Mouse (Mus musculus) adipocyte (in vitro differentiated cells): Measurements from ENCODE around the gene Zfp710.
A peak's percentile ranks its signal among the peaks of the same experiment; 100 is the strongest.
"Not testable (repeated sequence)": the region's sequence is repeated elsewhere in the genome, so short reads cannot be mapped to it uniquely, and the experiment has no call there.

Source experiments
- DNase-seq: peaks from one replicate; pipeline ENCODE4 v3.0.0-alpha.2; 2016; ENCODE audit warnings: low spot score

Zfp710 gene

DNA sequence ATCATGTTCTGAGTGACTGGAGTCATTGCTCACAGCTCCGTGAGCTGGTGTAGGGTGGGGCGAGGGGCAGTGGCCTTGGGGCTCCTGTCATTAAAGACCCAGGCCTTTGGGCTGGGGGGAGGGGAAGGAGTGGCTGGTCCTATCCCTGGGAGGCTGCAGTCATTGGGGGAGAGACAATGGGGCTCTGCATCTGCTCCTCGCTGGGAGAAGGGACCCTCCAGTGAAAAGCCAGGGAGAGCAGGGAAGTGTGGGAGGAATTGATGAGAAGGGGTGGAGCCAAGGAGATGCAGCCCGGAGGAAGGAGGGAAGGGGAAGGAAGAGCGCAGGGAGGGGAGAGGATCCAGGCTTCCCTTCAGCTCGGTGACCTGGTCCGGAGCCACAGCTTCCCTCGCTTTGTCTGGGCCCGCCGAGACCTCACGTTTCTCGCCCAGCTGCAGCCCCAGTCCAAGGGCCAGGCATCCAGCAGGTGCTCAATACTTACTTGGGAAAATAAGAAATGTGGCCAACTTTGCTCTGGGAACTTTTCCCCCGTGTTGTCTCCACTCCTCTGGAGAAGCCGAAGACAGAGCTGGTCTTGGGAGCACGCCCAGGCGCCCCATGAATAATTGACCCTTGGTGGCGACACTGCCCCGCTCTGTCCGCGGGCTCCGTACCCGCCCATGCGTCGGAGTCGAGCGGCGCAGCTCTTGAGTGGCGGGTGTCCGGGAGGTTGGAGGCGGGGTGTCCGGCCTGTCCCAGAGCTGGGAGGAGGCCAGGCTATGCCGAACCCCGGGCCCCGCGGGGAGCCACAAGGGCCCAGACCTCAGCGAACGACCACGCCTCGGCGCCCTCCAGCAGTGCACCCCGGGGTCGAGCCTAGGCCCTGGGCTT, at the start of gene Zfp710:
Gene Zfp710, plus strand, starts transcription at position 294 of the 870 bp plus-strand sequence.
- DNase-seq: peak; percentile 77

DNA sequence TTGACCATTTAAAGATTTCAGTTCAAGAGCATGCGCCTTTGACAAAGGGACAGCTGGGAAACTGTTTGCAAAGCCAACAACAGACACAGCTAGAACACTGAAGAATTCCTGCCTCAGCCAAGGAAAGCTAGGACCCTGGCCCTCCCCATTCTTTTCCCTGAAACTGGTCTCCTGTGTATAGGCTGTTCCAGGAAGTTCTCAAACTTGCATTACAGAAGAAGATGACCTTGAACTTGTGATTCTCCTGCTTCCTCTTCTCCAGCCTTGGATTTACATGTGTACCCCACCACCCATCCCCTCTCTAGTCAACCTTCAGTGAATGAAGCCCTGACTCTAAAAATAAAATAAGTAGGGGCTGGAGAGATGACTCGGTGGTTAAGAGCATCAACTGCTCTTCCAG, 49.3 kb upstream of the Zfp710 start:
- DNase-seq: no peak

DNA sequence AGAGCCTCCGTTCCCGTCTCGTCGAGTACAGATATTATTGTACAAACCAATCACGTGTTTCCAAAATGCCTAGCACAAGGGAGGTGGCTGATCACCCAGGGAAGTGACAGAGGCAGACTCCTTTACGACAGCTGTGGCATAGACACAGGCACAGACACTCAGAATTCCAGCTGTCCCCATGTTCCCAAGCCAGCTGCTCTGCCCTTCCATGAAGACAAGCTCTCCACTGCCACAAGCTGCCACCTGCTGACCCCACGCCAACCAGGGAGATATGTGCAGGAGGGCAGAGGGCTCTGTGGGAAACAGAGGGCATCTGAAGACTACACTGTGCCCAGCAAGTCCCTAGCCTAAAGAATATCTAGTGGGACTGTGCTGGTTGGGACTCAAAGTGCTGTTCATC, 37.9 kb upstream of the Zfp710 start:
- DNase-seq: no peak

DNA sequence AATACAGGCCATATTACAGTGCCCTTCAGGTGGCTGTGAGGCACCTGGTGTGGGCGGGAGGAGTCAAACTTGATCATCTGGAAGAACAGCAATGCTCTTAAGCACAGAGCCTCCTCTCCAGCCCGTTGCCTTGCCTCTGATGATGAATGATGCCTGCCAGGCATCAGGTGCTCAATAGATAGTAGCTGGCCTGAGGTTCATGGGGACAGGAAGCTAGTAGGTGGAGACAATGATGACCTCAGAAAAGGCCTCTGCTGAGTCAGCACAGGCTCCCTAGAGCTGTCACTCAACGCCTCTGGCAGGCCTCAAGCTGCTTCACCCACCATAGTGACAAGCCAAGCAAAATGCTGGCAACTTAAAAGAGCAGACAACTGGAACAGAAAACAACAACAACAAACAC, 36.9 kb upstream of the Zfp710 start:
- no peak for DNase-seq

DNA sequence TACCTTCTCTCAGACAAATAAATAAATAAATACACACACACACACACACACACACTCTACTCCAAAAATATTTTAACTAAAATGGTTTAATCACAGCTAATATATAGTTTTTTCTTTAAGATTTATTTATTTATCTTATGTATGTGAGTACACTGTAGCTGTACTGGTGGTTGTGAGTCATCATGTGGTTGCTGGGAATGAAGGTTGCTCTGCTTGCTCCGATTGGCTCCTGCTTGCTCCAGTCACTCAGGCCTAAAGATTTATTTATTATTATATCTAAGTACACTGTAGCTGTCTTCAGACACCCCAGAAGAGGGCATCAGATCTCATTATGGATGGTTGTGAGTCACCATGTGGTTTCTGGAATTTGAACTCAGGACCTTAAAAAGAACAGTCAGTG, 36.1 kb upstream of the Zfp710 start:
- DNase-seq: not testable (repeated sequence)

DNA sequence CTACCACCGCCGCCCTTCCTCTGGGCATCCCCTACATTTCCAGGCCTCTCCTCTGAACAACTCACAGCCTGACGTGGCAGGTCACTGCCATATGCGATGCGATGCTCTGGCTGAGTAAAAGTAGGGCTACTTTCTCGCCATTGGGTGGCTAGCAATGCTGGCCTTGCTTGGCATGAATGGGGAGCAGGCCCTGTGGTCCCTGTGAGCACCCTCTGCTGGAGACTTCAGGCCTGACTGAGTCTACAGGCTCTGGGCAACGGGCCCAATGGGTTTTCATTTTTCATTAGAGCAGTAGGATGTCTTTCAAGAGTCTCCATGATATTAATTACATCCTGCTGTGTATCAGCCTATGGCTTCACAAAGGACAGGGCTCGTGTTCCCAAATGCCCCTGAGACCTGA, 30.1 kb upstream of the Zfp710 start:
- DNase-seq: peak; percentile 35

DNA sequence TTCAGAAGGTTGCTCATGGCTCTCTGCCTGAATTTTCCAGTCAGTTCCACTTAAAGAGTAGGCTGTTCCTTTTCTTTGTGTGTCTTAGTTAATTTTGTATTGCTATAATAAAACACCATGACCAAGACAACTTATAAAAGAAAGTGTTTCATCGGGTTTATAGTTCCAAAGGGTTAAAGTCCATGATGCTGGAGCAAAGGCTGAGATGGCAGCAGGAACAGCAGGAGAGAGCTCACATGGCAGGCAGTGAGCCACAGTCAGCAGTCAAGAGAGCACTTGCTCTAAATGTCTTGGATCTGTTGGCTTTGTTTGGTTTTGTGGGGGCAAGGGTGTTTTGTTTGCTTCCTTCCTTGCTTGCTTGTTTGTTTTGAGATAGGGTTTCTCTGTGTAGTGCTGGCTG, 26.9 kb upstream of the Zfp710 start:
- DNase-seq: no peak

DNA sequence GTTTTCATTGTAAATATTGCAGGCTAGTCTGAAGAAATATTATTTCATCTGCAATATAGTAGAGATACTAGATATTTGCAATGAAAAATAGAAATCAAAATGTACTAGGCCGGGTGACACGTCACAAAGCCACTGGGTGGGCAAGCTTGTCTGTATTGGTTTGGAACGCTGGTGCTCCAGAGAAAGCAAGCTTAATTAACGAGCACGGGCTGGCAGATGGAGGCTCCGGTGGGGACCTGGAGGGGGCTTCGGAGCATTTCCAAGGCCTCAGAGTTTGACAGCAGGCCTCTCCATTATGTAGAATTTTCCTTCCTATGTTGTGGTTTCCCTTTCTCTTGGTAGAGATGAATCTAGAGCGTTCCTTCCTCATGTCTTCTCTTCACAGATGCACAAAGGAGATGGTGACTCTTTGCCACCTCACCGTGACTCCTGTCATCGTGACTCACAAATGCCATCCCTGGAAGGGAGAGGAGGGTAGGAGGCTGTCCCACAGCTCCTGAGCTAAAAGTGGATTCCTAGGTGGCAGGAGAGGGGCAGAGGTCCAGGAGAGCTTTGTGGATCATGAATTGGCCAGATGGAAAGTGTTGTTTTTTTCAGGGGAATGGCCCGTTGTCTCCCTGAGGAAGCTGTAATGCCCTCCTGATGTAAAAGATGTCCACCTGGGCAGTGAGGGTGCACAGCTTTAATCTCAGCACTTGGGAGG, 22.1 kb upstream of the Zfp710 start:
- DNase-seq: no peak

DNA sequence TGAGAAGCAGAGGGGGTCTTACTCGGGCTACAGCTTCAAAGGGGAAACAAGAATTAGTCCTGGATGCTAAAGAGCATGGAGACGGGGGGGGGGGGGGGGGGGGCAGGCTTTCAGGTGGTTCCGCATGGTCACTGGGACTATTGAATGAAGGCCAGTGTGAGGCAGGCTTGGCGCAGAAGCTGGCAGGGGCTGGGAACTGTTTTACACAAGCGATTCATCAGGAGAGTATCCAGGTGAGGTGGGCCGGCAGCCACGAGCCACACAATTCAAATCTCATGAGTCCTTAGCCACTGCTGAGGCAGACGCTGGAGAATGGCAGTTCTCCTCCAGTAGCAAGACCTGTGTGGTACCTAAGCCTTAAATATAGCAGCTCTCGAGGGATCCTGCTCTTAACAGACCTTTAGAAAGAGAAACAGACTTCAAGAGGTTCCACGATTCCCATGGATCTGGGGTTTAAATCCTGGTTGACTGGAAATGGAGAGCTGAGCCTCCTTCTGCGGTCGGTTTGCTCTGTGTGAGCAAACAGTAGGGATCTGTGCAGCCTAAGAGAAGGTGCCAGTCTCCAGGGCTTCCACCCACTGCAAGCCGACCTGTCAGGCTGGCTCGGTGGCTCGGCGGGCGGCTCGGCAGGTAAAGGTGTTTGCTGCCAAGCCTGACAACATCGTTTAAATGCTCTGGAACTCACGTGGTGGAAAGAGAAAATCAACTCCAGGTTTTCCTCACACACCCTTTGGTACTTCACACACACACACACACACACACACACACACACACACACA, 19.6 kb upstream of the Zfp710 start:
- DNase-seq: no peak

DNA sequence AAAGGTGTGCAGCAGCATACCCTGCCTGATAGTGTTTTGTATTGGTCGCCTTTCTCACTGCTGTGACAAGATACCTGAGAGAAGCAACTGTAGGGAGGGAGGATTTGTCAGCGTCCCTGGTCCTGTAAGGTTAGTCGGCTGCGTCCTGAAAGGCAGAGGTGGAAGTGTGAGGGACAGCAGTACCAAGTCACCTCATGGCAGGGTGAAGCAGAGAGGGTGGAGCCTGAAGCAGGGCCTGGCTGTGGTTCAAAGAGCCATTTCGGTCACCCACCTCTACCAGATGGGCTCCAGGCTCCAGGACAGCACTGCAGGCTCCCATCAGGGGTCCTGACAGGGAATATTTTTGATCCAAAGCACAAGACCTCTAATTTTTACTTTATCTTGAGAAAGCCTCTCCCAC, 13.9 kb upstream of the Zfp710 start:
- DNase-seq: no peak

DNA sequence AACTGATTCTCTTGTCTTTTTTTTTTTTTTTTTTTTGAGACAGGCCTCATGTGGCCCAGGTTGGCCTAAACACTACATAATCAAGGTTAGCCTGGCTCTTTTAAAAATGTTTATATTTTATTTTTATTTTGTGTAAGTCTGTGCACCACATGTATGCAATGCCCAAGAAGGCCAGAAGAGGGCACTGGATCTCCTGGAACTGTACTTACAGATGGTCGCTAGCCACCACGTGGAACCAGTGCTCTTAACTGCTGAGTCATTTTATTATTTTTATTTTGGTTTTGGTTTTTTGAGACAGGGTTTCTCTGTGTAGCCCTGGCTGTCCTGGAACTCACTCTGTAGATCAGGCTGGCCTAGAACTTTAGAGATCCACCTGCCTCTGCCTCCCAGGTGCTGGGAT, 13.1 kb upstream of the Zfp710 start:
- DNase-seq: peak; percentile 28

DNA sequence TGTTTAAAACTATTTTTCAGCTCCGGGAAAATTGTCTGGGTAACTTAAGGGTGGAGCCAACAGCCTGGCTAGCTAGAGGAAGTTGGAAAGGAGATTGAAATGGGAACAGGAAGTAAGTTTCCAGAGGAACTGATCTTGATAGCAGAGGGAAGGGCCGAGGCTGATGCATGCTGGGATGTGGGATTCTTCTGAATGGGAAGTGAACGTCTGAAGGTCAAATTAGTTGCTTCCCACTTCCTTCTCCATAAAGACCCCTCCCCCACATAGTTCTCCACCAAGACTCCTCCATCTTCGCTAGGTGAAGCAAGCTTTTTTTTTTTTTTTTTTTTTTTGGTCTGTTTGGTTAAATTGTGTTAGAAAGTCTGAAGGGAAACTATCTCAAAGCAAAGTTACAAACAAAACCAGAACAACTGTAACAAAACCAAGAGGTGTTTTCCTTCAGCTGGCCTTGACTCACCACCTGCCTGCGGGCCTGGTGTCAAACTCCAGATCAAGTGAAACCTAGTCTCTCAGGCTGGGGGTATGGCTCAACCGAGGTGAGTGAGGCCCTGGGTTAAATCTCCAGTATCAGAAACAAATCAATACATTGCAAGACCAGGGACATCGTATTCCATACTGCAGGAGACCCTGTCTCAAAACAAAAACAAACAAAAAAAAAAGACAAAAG, 10.6 kb upstream of the Zfp710 start:
- DNase-seq: no peak

DNA sequence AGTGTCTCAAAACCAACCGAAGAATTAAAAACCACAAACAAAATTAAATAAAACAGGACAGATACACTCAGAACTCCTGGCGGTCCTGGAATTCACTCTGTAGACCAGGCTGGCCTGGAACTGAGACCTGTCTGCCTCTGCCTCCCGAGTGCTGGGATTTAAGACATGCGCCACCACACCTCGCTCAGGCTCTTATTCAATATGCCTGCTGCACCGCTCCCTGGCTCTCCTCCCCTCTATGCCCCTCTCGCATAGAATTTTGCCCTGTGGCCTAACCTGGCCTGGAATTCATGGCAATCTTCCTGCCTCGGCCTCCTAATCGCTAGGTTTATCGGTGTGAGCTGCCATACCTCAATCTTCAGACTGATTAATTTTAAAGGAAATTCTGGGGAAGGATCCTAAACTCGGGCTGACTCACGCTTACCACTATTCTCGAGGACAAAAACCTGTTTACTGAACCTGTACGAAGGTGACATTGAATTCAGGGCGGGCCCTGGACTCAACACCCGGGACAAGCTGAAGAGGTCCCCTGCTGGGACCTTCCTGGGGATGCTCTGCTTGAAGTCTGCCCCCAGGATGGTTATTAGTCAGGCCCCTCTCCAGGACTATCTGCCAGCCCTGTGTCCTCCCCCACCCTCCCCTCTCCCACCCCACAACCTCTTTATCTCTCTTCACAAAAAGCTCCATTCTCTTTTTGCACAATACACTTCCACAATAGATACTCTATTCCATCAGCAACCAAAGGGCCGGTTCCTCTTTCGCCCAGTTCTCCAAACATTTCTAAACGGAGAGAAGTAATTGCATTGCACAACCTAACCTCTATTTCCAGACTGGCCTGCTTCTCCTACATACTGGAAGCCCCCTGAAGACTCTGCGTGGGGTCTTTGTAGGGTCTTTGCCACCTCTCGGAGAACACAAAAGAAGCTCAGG, 9.5 kb upstream of the Zfp710 start:
- DNase-seq: no peak

DNA sequence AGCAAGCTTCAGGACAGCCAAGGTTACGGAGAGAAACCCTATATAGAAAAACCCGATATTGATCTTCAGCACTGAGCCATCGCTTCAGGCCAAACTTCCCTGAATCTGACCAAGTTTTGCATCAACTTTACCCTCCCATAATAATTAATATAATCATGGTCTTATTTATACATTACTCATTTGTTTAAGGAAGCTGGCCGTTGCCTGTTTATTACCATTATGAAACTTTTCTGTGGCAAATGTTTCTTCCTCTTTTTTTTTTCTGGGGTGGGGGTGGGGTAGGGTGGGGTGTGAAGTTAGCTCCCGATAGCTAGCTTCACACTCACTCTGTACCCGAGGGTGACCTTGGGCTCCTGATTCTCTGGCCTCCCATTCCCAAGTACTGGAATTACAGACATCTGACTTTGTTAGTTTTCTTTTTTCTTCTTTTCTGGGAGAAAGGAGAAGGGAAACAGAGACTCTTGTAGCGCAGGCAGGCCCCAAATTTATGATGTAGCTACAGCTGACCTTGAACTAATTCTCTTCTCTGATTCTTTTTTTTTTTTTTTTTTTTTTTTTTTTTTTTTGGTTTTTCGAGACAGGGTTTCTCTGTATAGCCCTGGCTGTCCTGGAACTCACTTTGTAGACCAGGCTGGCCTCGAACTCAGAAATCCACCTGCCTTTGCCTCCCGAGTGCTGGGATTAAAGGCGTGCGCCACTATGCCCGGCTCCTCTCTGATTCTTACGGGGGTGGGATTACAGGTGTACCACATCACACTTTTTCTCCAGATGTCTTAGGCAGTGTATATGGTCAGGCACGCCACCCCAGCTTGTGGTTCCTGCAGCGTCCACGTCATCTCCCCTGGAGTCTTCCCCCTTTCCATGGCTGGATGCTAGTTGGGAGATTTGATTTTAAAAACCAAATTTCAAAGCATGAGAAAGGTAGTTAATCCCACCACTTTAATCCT, 5.8 kb upstream of the Zfp710 start:
- DNase-seq: no peak

DNA sequence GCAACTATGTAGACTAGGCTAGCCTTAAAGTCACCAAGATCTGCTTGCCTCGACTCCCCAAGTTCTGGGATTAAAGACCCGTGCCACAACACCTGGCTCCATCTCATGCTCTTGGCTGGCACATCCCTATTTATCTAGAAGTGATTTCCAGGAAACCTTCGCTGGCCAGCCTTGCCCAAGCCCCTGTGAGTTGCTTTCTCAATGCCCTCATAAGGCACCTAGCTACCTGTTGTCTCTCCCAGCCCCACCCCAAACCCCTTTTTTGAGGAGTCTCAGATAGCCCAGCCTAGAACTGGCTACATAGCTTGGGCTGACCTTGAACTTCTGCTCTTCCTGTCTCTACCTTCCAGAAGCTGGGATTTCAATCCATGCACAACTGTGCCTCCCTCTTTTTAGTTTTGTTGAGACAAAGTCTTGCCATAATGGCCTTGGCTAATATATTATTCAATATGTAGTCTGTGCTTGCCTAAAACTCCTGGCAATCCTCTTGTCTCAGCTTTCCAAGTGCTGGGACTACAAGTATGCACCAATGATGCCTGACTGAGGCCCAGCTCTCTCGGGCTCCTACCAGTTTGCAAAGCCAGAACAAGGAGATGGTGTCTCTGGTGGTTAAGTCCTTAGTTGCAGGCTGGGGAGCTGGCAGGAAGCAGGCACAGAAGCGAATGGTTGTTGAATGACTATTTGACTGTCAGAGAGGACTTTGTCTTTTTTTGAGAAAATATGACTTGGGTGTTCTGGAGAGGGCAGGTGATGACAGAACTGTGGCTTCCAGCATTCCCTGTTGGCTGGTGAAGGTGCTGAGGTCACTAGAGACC, 786 bp upstream of the Zfp710 start:
- peak; percentile 48 for DNase-seq

DNA sequence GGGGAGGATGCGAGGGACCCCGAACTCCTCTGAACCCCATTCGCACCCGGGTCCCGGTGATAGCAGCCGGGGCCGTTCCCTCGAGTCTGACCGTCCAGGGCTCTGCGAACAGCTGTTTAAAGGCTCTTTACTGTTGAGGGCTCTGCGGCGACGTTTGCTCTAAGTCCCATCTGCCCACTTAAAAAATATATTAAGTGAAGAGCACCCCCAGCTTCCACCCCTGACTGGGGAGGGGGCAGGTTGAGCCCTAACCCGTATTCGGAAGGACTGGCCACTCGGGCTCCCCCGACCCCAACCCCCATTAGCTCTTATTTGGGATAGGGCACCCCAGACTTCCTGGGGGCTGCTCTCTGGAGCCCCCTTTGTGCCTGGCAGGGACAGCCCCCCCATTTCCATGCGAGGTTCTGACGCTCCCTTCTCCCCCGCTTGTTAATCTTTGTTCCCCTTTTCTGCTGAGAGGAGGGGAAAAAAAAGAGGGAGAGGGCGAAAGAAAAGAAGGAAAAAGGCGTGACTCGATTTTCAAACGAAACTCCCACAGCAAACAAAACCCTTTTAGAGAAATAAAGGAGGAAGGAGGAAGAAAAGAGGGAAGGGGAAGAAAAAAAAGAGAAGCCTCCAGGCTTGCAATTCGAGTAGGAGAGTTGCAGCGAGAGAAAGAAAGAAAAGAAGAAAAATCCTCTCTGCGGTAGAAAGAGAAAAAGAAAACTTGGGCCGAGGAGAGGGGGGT, 940 bp downstream of the Zfp710 start:
- no peak for DNase-seq

DNA sequence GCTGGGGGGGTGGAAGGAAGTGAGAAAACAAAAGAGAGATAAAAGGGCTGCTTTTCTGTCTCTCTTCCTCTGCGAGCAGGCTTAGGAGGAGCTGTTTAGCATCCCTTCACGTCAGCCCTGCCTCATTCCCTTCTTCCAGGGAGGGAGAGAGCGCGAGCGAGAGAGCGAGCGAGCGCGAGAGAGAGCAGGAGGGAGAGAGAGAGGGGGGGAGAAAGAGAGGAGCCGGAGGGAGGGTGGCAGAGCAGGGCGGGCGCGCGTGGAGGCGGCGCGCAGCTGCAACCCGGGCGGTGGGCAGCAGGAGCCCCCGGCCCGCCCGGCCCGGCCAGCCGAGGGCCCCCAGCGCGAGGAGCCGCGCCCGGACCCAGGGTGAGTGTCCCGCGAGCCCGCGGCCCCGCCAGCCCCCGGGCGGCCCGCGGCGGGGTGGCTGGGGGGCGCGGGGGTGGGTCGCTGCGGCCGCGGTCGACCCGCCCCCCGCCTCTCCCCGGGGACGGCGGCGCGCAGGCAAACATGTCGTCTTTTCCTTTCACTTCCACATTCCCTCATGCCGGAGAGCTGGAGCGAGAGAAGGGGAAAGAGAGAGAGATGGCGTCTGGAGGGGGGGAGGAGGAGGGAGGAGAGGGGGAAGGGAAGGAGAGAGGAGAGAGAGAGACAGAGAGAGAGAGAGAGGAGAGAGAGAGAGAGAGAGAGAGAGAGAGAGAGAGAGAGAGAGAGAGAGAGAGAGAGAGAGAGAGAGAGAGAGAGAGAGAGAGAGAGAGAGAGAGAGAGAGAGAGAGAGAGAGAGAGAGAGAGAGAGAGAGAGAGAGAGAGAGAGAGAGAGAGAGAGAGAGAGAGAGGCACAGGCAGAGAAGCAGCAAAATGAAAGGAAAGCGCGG, 1.7 kb downstream of the Zfp710 start:
- DNase-seq: peak; percentile 64
